Mouse (Mus musculus): Measurements from ENCODE around the gene Irs1.

GRCm38 (mm10) chr1:82258331-82258730 is 32.9 kb downstream of the Irs1 start:
- TF ChIP-seq CTCF (IDR thresholded peaks at IDR 0.05; ENCODE audit: low read depth) (no peak), EP300 (IDR thresholded peaks at IDR 0.05; ENCODE audit: low read depth) (no peak)
